ENCODE assay signal across 1 mouse cellular context in the genomic region with DNA sequence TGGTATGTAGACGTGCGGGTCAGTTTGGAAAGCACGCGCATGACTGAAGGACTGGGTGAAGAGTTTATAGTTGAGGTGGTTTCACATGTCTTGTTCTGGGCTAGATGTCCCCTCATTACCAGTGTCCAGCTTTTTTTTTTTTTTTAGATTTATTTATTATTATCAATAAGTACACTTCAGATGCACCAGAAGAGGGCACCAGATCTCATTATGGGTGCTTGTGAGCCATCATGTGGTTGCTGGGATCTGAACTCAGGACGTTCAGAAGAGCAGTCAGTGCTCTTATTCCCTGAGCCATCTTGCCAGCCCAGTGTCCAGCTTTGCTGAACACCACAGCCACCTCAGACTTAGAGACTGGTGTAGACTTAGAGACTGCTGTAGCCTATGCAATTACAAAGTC.
A peak's percentile ranks its signal among the peaks of the same experiment; 100 is the strongest.
TF ChIP-seq lines count a peak whose summit lies in the region.

No protein-coding gene starts in this region.

TF ChIP-seq in ES-E14, 5 proteins besides CTCF, POLR2A, EP300 and RAD21:
- TF ChIP-seq ZNF384 (IDR thresholded peaks at IDR 0.05; ENCODE audit: low read depth, low read length) (0 out of 2 replicates have a peak, but pooled peaks have one; percentile 11), ZC3H11A (IDR thresholded peaks at IDR 0.05; ENCODE audit: borderline replicate concordance, low read depth, low read length) (no peak), CHD2 (IDR thresholded peaks at IDR 0.05; ENCODE audit: low read depth, low read length) (no peak), MAFK (IDR thresholded peaks at IDR 0.05; ENCODE audit: insufficient read depth, low read depth, low read length) (no peak), HCFC1 (IDR thresholded peaks at IDR 0.05; ENCODE audit: borderline replicate concordance, insufficient read depth, low read length) (no peak)
